27 mouse cellular contexts compared by ENCODE assay signal in genomic region chr11:59083125-59083524, GRCm38 (mm10). TPM values are rescaled to one million over a fixed set of nuclear protein-coding genes. Genes with fewer than 3 reads are reported as not detected.
DNase-seq lines count a peak whose midpoint lies in the region; ATAC-seq lines count a peak whose summit lies in the region.
"Had no signal": no experiment of that assay in that cellular context is flagged by ENCODE, and none has a peak within 500 bp of the region (broad histone marks: within the 10 kb centered on the region; RNA-seq: fewer than 3 reads in every experiment).

No protein-coding gene starts in this region.

- H3K4me3 ChIP-seq in liver, embryonic 12.5 days = no peak overlapping the region
- no peak overlapping the region for H3K4me3 ChIP-seq in limb, embryonic 10.5 days
- H3K4me3 ChIP-seq: erythroblast, embryonic 14.5 days; hindbrain, embryonic 10.5 days; kidney, embryonic 15.5 days; layer of hippocampus, adult 2 months; left cerebral cortex, adult 2 months; midbrain, embryonic 13.5 days; stomach, embryonic 15.5 days had no signal

- no peak overlapping the region for H3K27ac ChIP-seq in liver, embryonic 12.5 days
- H3K27ac ChIP-seq in limb, embryonic 10.5 days = no peak overlapping the region
- H3K27ac ChIP-seq: hindbrain, embryonic 10.5 days; kidney, embryonic 15.5 days; layer of hippocampus, adult 2 months; left cerebral cortex, adult 2 months; midbrain, embryonic 13.5 days; stomach, embryonic 15.5 days had no signal

- H3K9me3 ChIP-seq in liver, embryonic 12.5 days (replicated peaks) = no peaks in the 10 kb centered on the region
- no peaks in the 10 kb centered on the region for H3K9me3 ChIP-seq in limb, embryonic 10.5 days (replicated peaks)
- H3K9me3 ChIP-seq: hindbrain, embryonic 10.5 days; kidney, embryonic 15.5 days; midbrain, embryonic 13.5 days; stomach, embryonic 15.5 days had no signal

- no peak overlapping the region for H3K9ac ChIP-seq in liver, embryonic 12.5 days
- H3K9ac ChIP-seq: forebrain, postnatal 0 days; kidney, embryonic 15.5 days; midbrain, embryonic 13.5 days; stomach, embryonic 15.5 days had no signal

- no peak overlapping the region for H3K4me2 ChIP-seq in liver, embryonic 12.5 days
- H3K4me2 ChIP-seq: kidney, embryonic 15.5 days; midbrain, embryonic 13.5 days; stomach, embryonic 15.5 days had no signal

- no peaks in the 10 kb centered on the region for H3K27me3 ChIP-seq in liver, embryonic 12.5 days (replicated peaks)
- H3K27me3 ChIP-seq in limb, embryonic 10.5 days (ENCODE audit: low read depth, poor library complexity, severe bottlenecking) = no peaks in the 10 kb centered on the region
- H3K27me3 ChIP-seq: kidney, embryonic 15.5 days; midbrain, embryonic 13.5 days; stomach, embryonic 15.5 days had no signal

- 12% methylated on average over 3 of the region's 3 CpGs for WGBS in liver, embryonic 12.5 days (ENCODE audit: insufficient replicate concordance)
- 82% methylated on average over 3 of the region's 3 CpGs for WGBS in limb, embryonic 10.5 days

- ATAC-seq in liver, embryonic 12.5 days = 0 out of 2 replicates have a peak, but pooled peaks have one; percentile 55
- peak; percentile 87 for ATAC-seq in megakaryocyte progenitor cell, adult 5-6 weeks (replicated peaks; ENCODE audit: poor library complexity)
- ATAC-seq: forebrain, postnatal 0 days; hindbrain, embryonic 16.5 days; midbrain, embryonic 13.5 days; Patski had no signal

- H3K4me1 ChIP-seq in liver, embryonic 12.5 days = 0 out of 2 replicates have a peak, but pooled peaks cover 7% of the 10 kb centered on the region
- no peaks in the 10 kb centered on the region for H3K4me1 ChIP-seq in limb, embryonic 10.5 days
- H3K4me1 ChIP-seq: hindbrain, embryonic 10.5 days; midbrain, embryonic 13.5 days; stomach, embryonic 15.5 days had no signal

- DNase-seq in liver = no peak
- DNase-seq in c-Kit-positive CD71-positive TER-119-negative erythroid progenitor cells, embryonic 14.5 days (ENCODE audit: low read depth) = peak; percentile 9
- DNase-seq in limb, embryonic 10.5 days (ENCODE audit: low spot score) = no peak
- no peak for DNase-seq in kidney, postnatal 4 days
- DNase-seq: adrenal gland, postnatal 10 days; cerebellum, adult 11-12 months; cerebellum, adult 9-11 months; forebrain, postnatal 0 days; gastrocnemius, postnatal 14 days; heart, adult 18-20 months; heart, postnatal 14 days; kidney, adult 18-20 months; kidney, postnatal 25 days; lung, adult 18-20 months; lung, postnatal 14 days; right cerebral cortex, postnatal 25 days had no signal

- no peaks in the 10 kb centered on the region for H3K36me3 ChIP-seq in liver, embryonic 12.5 days
- H3K36me3 ChIP-seq in limb, embryonic 10.5 days = no peaks in the 10 kb centered on the region
- H3K36me3 ChIP-seq: hindbrain, embryonic 10.5 days; kidney, embryonic 15.5 days; midbrain, embryonic 13.5 days; stomach, embryonic 15.5 days had no signal

RNA-seq across cellular contexts. Expression of gene Obscn, which starts 53.1 kb away (rescaled TPM):
- polyA plus RNA-seq in liver, embryonic 12.5 days (2016; fragmentation: Nextera tagmentation; extraction: Ambion mirVana) = 0.42 and 0.51 TPM in 2 replicates
- 0.07 TPM in 1 of 2 replicates, not detected in the other for total RNA-seq in megakaryocyte progenitor cell, adult 5-6 weeks (2015)
- under 0.01 TPM in 1 of 2 replicates, not detected in the other for total RNA-seq in megakaryocyte progenitor cell, adult 5-6 weeks (2017)
- polyA plus RNA-seq in limb, embryonic 10.5 days (2016; fragmentation: Nextera tagmentation; extraction: Ambion mirVana) = 0.11 and 0.13 TPM in 2 replicates
- polyA plus RNA-seq: hindbrain, embryonic 10.5 days had no signal
